Mouse (Mus musculus) ES-Bruce4 (cell line): ENCODE results near the gene Gm13694.
"Not testable (repeated sequence)": the region's sequence is repeated elsewhere in the genome, so short reads cannot be mapped to it uniquely, and the experiment has no call there.

Experiments
- EP300 ChIP-seq: IDR thresholded peaks from 2 replicates; pipeline ENCODE4 v1.6.1; 2011; ENCODE audit warnings: low read depth, low read length; ENCODE audit not compliant: insufficient read depth
- POLR2A ChIP-seq: IDR thresholded peaks from one replicate; pipeline ENCODE4 v1.8.1; 2011; ENCODE audit warnings: low read length; ENCODE audit not compliant: insufficient read depth

DNA sequence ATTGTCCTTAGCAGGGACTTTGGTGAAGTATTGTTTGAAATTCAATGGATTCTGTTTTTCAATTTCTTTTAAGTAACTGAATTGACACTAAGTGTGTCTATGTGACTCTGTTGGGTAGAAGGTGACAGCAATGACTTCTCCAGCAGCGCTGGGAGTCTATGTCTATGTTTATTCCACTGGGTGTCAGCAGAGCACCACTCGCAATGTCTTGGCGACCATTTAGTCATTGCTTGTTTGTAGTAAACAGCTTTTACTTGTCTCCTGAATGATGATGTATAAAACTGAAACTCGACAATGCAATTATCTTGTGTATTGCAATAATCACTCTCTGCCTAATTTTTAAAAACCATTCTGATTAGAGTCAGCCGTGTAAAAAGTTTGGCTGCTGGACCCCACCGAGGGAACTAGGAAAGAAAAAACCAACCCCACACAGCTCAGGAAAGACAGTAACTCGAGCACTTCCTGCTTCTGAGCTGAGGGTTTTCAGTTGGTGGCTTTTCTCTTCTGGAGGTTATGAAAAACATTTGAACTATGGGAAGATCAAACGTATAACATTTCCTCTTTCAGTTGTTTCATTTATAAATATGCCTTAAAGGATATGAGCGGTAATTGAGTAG, 15.0 kb downstream of the Gm13694 start:
- TF ChIP-seq POLR2A, EP300: not testable (repeated sequence)
